Mouse (Mus musculus) embryonic fibroblast, embryonic 13.5 days (primary cell): Measurements from ENCODE around the gene Ccm2l.

Experiments
- CTCF ChIP-seq: IDR thresholded peaks from 2 replicates; pipeline ENCODE4 v1.5.1; 2011; ENCODE audit warnings: mild to moderate bottlenecking, control low read depth, low read length, moderate library complexity, borderline replicate concordance; ENCODE audit not compliant: insufficient read depth
- POLR2A ChIP-seq: IDR thresholded peaks from 2 replicates; pipeline ENCODE4 v1.6.1; 2011; ENCODE audit warnings: low read depth, mild to moderate bottlenecking, control low read depth, low read length, moderate library complexity

- no peak for TF ChIP-seq CTCF
- TF ChIP-seq POLR2A, result no peak
Measured at GRCm38 (mm10) chr2:153021163-153021562, 44.6 kb upstream of the Ccm2l start.
